Mouse (Mus musculus) hindbrain, embryonic 16.5 days (tissue): ENCODE data around the gene Tmem63b. TPM values are rescaled to one million over a fixed set of nuclear protein-coding genes. Genes with fewer than 3 reads are reported as not detected.

Experiments used
- ATAC-seq: fragments of 200-750 bp; cut with Nextera tagmentation; 2 replicates; pipeline ENCODE4 v1.8.0; 2017; ENCODE audit warnings: moderate TSS enrichment, moderate library complexity
- H3K27ac ChIP-seq: fragments of 300-500 bp; sonication (generic); 2 replicates; pipeline ENCODE4 v1.5.1; 2014; ENCODE audit warnings: low read depth, mild to moderate bottlenecking, control low read depth, low read length, moderate library complexity
- H3K27me3 ChIP-seq: fragments of 300-500 bp; sonication (generic); replicated peaks from 2 replicates; pipeline ENCODE4 v1.6.1; 2014; ENCODE audit warnings: low read length; ENCODE audit not compliant: control insufficient read depth, insufficient read depth
- H3K36me3 ChIP-seq: fragments of 300-500 bp; sonication (generic); 2 replicates; pipeline ENCODE4 v1.6.1; 2014; ENCODE audit warnings: mild to moderate bottlenecking, low read length, moderate library complexity, mixed read lengths; ENCODE audit not compliant: control insufficient read depth, insufficient read depth
- H3K4me1 ChIP-seq: fragments of 300-500 bp; sonication (generic); 2 replicates; pipeline ENCODE4 v1.6.1; 2014; ENCODE audit warnings: low read depth, low read length; ENCODE audit not compliant: control insufficient read depth, insufficient read depth
- H3K4me2 ChIP-seq: fragments of 300-500 bp; sonication (generic); 2 replicates; pipeline ENCODE4 v1.6.1; 2014; ENCODE audit warnings: mild to moderate bottlenecking, low read length, control low read depth, moderate library complexity
- H3K4me3 ChIP-seq: fragments of 300-500 bp; sonication (generic); 2 replicates; pipeline ENCODE4 v1.5.1; 2014; ENCODE audit warnings: mild to moderate bottlenecking, low read length, control low read depth, moderate library complexity
- H3K9ac ChIP-seq: fragments of 300-500 bp; sonication (generic); 2 replicates; pipeline ENCODE4 v1.6.1; 2014; ENCODE audit warnings: low read depth, mild to moderate bottlenecking, control low read depth, low read length, moderate library complexity
- H3K9me3 ChIP-seq: fragments of 300-500 bp; sonication (generic); 2 replicates; pipeline ENCODE4 v1.6.1; 2014; ENCODE audit warnings: mild to moderate bottlenecking, low read length, moderate library complexity; ENCODE audit not compliant: control insufficient read depth
- WGBS: fragments of 180-500 bp; shearing (Covaris S2); extraction: QIAGEN DNeasy Blood & Tissue Kit; methylation state at CpG from one replicate; pipeline ENCODE4 v1.1.7; 2014; 5-methylcytosine and 5-hydroxymethylcytosine counted together
- polyA plus RNA-seq: library from polyadenylated mRNA; unstranded; fragments of >200 nt; fragmentation: Nextera tagmentation; extraction: Ambion mirVana; gene quantifications from 2 replicates; pipeline ENCODE4 v1.2.1, GENCODE M21; 2015

The Tmem63b gene
- polyA plus RNA-seq, 1 experiment from 2014 or later = 148 TPM

- Histone ChIP-seq H3K9me3 (no peaks in the 10 kb centered on the region), H3K4me1 (no peaks in the 10 kb centered on the region), H3K27ac (no peak overlapping the region), H3K4me3 (no peak overlapping the region), H3K36me3 (0 out of 2 replicates have a peak, but pooled peaks cover 3% of the 10 kb centered on the region), H3K9ac (no peak overlapping the region), H3K4me2 (no peak overlapping the region), H3K27me3 (no peaks in the 10 kb centered on the region)
- 87% methylated on average over 6 of the region's 6 CpGs for WGBS
- ATAC-seq = no peak
Measured at GRCm38 (mm10) chr17:45698368-45698767, 11.7 kb upstream of the Tmem63b start.

- Histone ChIP-seq H3K27me3 (no peaks in the 10 kb centered on the region), H3K4me2 (no peak overlapping the region), H3K36me3 (0 out of 2 replicates have a peak, but pooled peaks cover 3% of the 10 kb centered on the region), H3K4me3 (no peak overlapping the region), H3K9ac (no peak overlapping the region), H3K4me1 (no peaks in the 10 kb centered on the region), H3K9me3 (no peaks in the 10 kb centered on the region), H3K27ac (no peak overlapping the region)
- WGBS = 95% methylated on average over 9 of the region's 9 CpGs
- no peak for ATAC-seq
Measured at GRCm38 (mm10) chr17:45696981-45697380, 10.3 kb upstream of the Tmem63b start.

- H3K36me3 ChIP-seq = 0 out of 2 replicates have a peak, but pooled peaks cover 3% of the 10 kb centered on the region
Measured at GRCm38 (mm10) chr17:45695227-45696120, 8.8 kb upstream of the Tmem63b start.

GRCm38 (mm10) chr17:45693812-45694565 is 7.3 kb upstream of the Tmem63b start:
- Histone ChIP-seq H3K27ac (no peak overlapping the region), H3K27me3 (no peaks in the 10 kb centered on the region), H3K4me1 (no peaks in the 10 kb centered on the region), H3K4me2 (no peak overlapping the region), H3K9me3 (no peaks in the 10 kb centered on the region), H3K9ac (no peak overlapping the region), H3K36me3 (0 out of 2 replicates have a peak, but pooled peaks cover 3% of the 10 kb centered on the region), H3K4me3 (no peak overlapping the region)
- ATAC-seq = no peak
- 84% methylated on average over 18 of the region's 18 CpGs for WGBS

More at GRCm38 (mm10) chr17:45695227-45696120, 8.8 kb upstream of the Tmem63b start:
- H3K9me3 ChIP-seq = no peaks in the 10 kb centered on the region
- H3K27me3 ChIP-seq = no peaks in the 10 kb centered on the region
- no peak overlapping the region for H3K4me2 ChIP-seq
- no peak overlapping the region for H3K4me3 ChIP-seq
- H3K9ac ChIP-seq = no peak overlapping the region
- WGBS = 71% methylated on average over 23 of the region's 23 CpGs
- no peak for ATAC-seq
- no peak overlapping the region for H3K27ac ChIP-seq
- H3K4me1 ChIP-seq = no peaks in the 10 kb centered on the region

GRCm38 (mm10) chr17:45692159-45692558 is 5.5 kb upstream of the Tmem63b start:
- Histone ChIP-seq H3K9ac (no peak overlapping the region), H3K4me3 (no peak overlapping the region), H3K4me2 (no peak overlapping the region), H3K36me3 (no peaks in the 10 kb centered on the region), H3K27me3 (no peaks in the 10 kb centered on the region), H3K27ac (no peak overlapping the region), H3K4me1 (peaks cover 8% of the 10 kb centered on the region), H3K9me3 (no peaks in the 10 kb centered on the region)
- no peak for ATAC-seq
- 86% methylated on average over 5 of the region's 5 CpGs for WGBS

- WGBS = 94% methylated on average over 4 of the region's 4 CpGs
Measured at GRCm38 (mm10) chr17:45690044-45690443, 3.3 kb upstream of the Tmem63b start.

GRCm38 (mm10) chr17:45689120-45689519 is 2.4 kb upstream of the Tmem63b start:
- Histone ChIP-seq H3K4me3 (no peak overlapping the region), H3K4me2 (no peak overlapping the region), H3K36me3 (no peaks in the 10 kb centered on the region), H3K9ac (no peak overlapping the region), H3K9me3 (no peaks in the 10 kb centered on the region), H3K4me1 (peaks cover 19% of the 10 kb centered on the region), H3K27ac (no peak overlapping the region), H3K27me3 (no peaks in the 10 kb centered on the region)
- no peak for ATAC-seq
- 89% methylated on average over 9 of the region's 9 CpGs for WGBS

More at GRCm38 (mm10) chr17:45690044-45690443, 3.3 kb upstream of the Tmem63b start:
- Histone ChIP-seq H3K4me2 (no peak overlapping the region), H3K27ac (no peak overlapping the region), H3K9ac (no peak overlapping the region), H3K36me3 (no peaks in the 10 kb centered on the region), H3K4me1 (peaks cover 12% of the 10 kb centered on the region), H3K9me3 (no peaks in the 10 kb centered on the region), H3K27me3 (no peaks in the 10 kb centered on the region), H3K4me3 (no peak overlapping the region)
- ATAC-seq = no peak

- Histone ChIP-seq H3K4me1 (peaks cover 20% of the 10 kb centered on the region), H3K9ac (peak within 1 kb of the TSS; percentile 86), H3K9me3 (no peaks in the 10 kb centered on the region), H3K27me3 (no peaks in the 10 kb centered on the region), H3K4me3 (peak within 1 kb of the TSS; percentile 80), H3K4me2 (peak within 1 kb of the TSS; percentile 86), H3K36me3 (no peaks in the 10 kb centered on the region), H3K27ac (peak within 1 kb of the TSS; percentile 86)
- ATAC-seq = peak; percentile 88
- under 1% methylated on average over 40 of the region's 50 CpGs for WGBS
Measured at GRCm38 (mm10) chr17:45686093-45686619, 549 bp downstream of the Tmem63b start, which contains the start of gene Mrpl14. Gene Mrpl14 (plus strand): TSS chr17:45686322.
